Mouse (Mus musculus) inflammation-experienced regulatory T-cells, adult 6 months (primary cell): ENCODE data around the gene Olfr1034. TPM values are rescaled to one million over a fixed set of nuclear protein-coding genes. Genes with fewer than 3 reads are reported as not detected.
A peak's percentile ranks its signal among the peaks of the same experiment; 100 is the strongest.
"Not testable (repeated sequence)": the region's sequence is repeated elsewhere in the genome, so short reads cannot be mapped to it uniquely, and the experiment has no call there.

Experiments
- ATAC-seq: one replicate; pipeline ENCODE4 v1.8.0; 2017
- polyA plus RNA-seq, 3 experiments: library from polyadenylated mRNA; unstranded; fragments of 100-300 nt; shearing (Covaris generic); gene quantifications; one replicate each; pipeline ENCODE4 v1.2.1; 2017

Olfr1034 gene
- not detected for polyA plus RNA-seq

GRCm38 (mm10) chr2:86045561-86045960 lies at the start of gene Olfr1034:
Gene Olfr1034 (plus strand): TSS chr2:86045861.
- no peak for ATAC-seq

GRCm38 (mm10) chr2:86005240-86005639 lies 40.4 kb upstream of the Olfr1034 start, which contains the start of gene Olfr1032:
Gene Olfr1032 (plus strand): TSS chr2:86005540.
- no peak for ATAC-seq

GRCm38 (mm10) chr2:86020406-86020805 lies 25.3 kb upstream of the Olfr1034 start, which contains the start of gene Olfr1033:
Gene Olfr1033 (plus strand): TSS chr2:86020633.
- not testable (repeated sequence) for ATAC-seq

- ATAC-seq = not testable (repeated sequence)
Observed at GRCm38 (mm10) chr2:86021518-86021917, 24.1 kb upstream of the Olfr1034 start.

GRCm38 (mm10) chr2:86050777-86051176 lies 5.1 kb downstream of the Olfr1034 start:
- not testable (repeated sequence) for ATAC-seq

- peak; percentile 100 for ATAC-seq
Observed at GRCm38 (mm10) chr2:86063766-86064165, 18.1 kb downstream of the Olfr1034 start.

- no peak for ATAC-seq
Observed at GRCm38 (mm10) chr2:86070189-86070588, 24.5 kb downstream of the Olfr1034 start.

GRCm38 (mm10) chr2:86073692-86074091 lies 28.0 kb downstream of the Olfr1034 start, which contains the start of gene Olfr1036:
Gene Olfr1036 (plus strand): TSS chr2:86073992.
- ATAC-seq = not testable (repeated sequence)

- not testable (repeated sequence) for ATAC-seq
Observed at GRCm38 (mm10) chr2:86080478-86080877, 34.8 kb downstream of the Olfr1034 start.

- no peak for ATAC-seq
Observed at GRCm38 (mm10) chr2:86087285-86087684, 41.6 kb downstream of the Olfr1034 start, which contains the start of gene Olfr1037. Gene Olfr1037 (minus strand): TSS chr2:86087385.

Other genes with a start within 250 kb of the Olfr1034 start
- not detected for gene Olfr1016, start 243.3 kb upstream of the Olfr1034 start, polyA plus RNA-seq
- not detected for gene Olfr1018, start 227.4 kb upstream of the Olfr1034 start, polyA plus RNA-seq
- not detected for gene Olfr1019, start 200.4 kb upstream of the Olfr1034 start, polyA plus RNA-seq
- not detected for gene Olfr1020, start 198.8 kb upstream of the Olfr1034 start, polyA plus RNA-seq
- gene Olfr1022, start 177.3 kb upstream of the Olfr1034 start, polyA plus RNA-seq = not detected
- gene Olfr1023, start 160.2 kb upstream of the Olfr1034 start, polyA plus RNA-seq = not detected
- gene Olfr1024, start 140.8 kb upstream of the Olfr1034 start, polyA plus RNA-seq = not detected
- gene Olfr1025-ps1, start 130.7 kb upstream of the Olfr1034 start, polyA plus RNA-seq = not detected
- gene Olfr1026, start 124.3 kb upstream of the Olfr1034 start, polyA plus RNA-seq = not detected
- not detected for gene Olfr1028, start 95.4 kb upstream of the Olfr1034 start, polyA plus RNA-seq
- gene Olfr1029, start 72.0 kb upstream of the Olfr1034 start, polyA plus RNA-seq = not detected
- gene Olfr1030, start 66.6 kb upstream of the Olfr1034 start, polyA plus RNA-seq = not detected
- gene Olfr1031, start 55.6 kb upstream of the Olfr1034 start, polyA plus RNA-seq = not detected
- gene Olfr1032, start 40.3 kb upstream of the Olfr1034 start, polyA plus RNA-seq = not detected
- gene Olfr1033, start 25.2 kb upstream of the Olfr1034 start, polyA plus RNA-seq = 1 to 10 TPM in 1 of 3 experiments, not detected in 2; 1.2 TPM
- not detected for gene Olfr1036, start 28.1 kb downstream of the Olfr1034 start, polyA plus RNA-seq
- gene Olfr1037, start 41.5 kb downstream of the Olfr1034 start, polyA plus RNA-seq = not detected
- not detected for gene Olfr1039, start 90.1 kb downstream of the Olfr1034 start, polyA plus RNA-seq
- gene Olfr1040, start 100.9 kb downstream of the Olfr1034 start, polyA plus RNA-seq = not detected
- gene Olfr1042, start 116.0 kb downstream of the Olfr1034 start, polyA plus RNA-seq = not detected
- not detected for gene Olfr1043, start 121.7 kb downstream of the Olfr1034 start, polyA plus RNA-seq
- not detected for gene Olfr1044, start 132.0 kb downstream of the Olfr1034 start, polyA plus RNA-seq
- gene Olfr52, start 139.8 kb downstream of the Olfr1034 start, polyA plus RNA-seq = not detected
- not detected for gene Olfr1045, start 157.1 kb downstream of the Olfr1034 start, polyA plus RNA-seq
- not detected for gene Olfr1046, start 173.5 kb downstream of the Olfr1034 start, polyA plus RNA-seq
- gene Olfr1047, start 185.5 kb downstream of the Olfr1034 start, polyA plus RNA-seq = not detected
- gene Olfr1048, start 194.4 kb downstream of the Olfr1034 start, polyA plus RNA-seq = not detected
- not detected for gene Olfr1049, start 212.5 kb downstream of the Olfr1034 start, polyA plus RNA-seq
- gene Olfr1051, start 233.2 kb downstream of the Olfr1034 start, polyA plus RNA-seq = not detected
- under 1 TPM in 1 of 3 experiments, not detected in 2; 0.21 TPM for gene Olfr1052, start 246.6 kb downstream of the Olfr1034 start, polyA plus RNA-seq